Mouse (Mus musculus) embryonic fibroblast, embryonic 13.5 days (primary cell): ENCODE results near the gene Sphk2. TPM values are rescaled to one million over a fixed set of nuclear protein-coding genes. Genes with fewer than 3 reads are reported as not detected.

Source experiments
- H3K27ac ChIP-seq: 2 replicates; pipeline ENCODE4 v1.5.1; 2012; ENCODE audit warnings: low read length, control low read depth, inconsistent platforms; ENCODE audit not compliant: insufficient read depth
- H3K4me1 ChIP-seq: 2 replicates; pipeline ENCODE4 v1.6.1; 2011; ENCODE audit warnings: low read length; ENCODE audit not compliant: control insufficient read depth, insufficient read depth
- H3K4me3 ChIP-seq: 2 replicates; pipeline ENCODE4 v1.5.1; 2011; ENCODE audit warnings: mild to moderate bottlenecking, control low read depth, low read length; ENCODE audit not compliant: insufficient read depth
- CTCF ChIP-seq: IDR thresholded peaks from 2 replicates; pipeline ENCODE4 v1.5.1; 2011; ENCODE audit warnings: mild to moderate bottlenecking, control low read depth, low read length, moderate library complexity, borderline replicate concordance; ENCODE audit not compliant: insufficient read depth
- POLR2A ChIP-seq: IDR thresholded peaks from 2 replicates; pipeline ENCODE4 v1.6.1; 2011; ENCODE audit warnings: low read depth, mild to moderate bottlenecking, control low read depth, low read length, moderate library complexity
- polyA plus RNA-seq: library from polyadenylated mRNA; stranded (reverse); fragments of >200 nt; gene quantifications from 2 replicates; pipeline ENCODE4 v1.2.4, GENCODE M21; 2011; ENCODE audit warnings: low read depth; ENCODE audit not compliant: missing spikeins, insufficient read length

Gene Sphk2
- 19.0 and 19.1 TPM in 2 replicates for polyA plus RNA-seq

GRCm38 (mm10) chr7:45717918-45718297, at the start of gene Sphk2:
Gene Sphk2, minus strand, starts transcription at chr7:45718002.
- peaks cover 3% of the 10 kb centered on the region; the same call in 1 of the 2 replicates for H3K4me1 ChIP-seq

GRCm38 (mm10) chr7:45767500-45767899, 49.7 kb upstream of the Sphk2 start:
- TF ChIP-seq POLR2A: no peak
- Histone ChIP-seq H3K4me3 (no peak overlapping the region), H3K27ac (no peak overlapping the region), H3K4me1 (no peaks in the 10 kb centered on the region)

More at GRCm38 (mm10) chr7:45717918-45718297, at the start of gene Sphk2:
- Histone ChIP-seq H3K4me3 (peak within 1 kb of the TSS; percentile 96), H3K27ac (peak within 1 kb of the TSS; percentile 84)
- TF ChIP-seq POLR2A: peak; percentile 99
- TF ChIP-seq CTCF: no peak

GRCm38 (mm10) chr7:45766764-45767163, 49.0 kb upstream of the Sphk2 start:
- H3K27ac ChIP-seq: no peak overlapping the region

GRCm38 (mm10) chr7:45765995-45766394, 48.2 kb upstream of the Sphk2 start:
- TF ChIP-seq POLR2A (no peak), CTCF (no peak)
- no peak overlapping the region for H3K27ac ChIP-seq
- H3K4me3 ChIP-seq: no peak overlapping the region
- H3K4me1 ChIP-seq: no peaks in the 10 kb centered on the region

More at GRCm38 (mm10) chr7:45766764-45767163, 49.0 kb upstream of the Sphk2 start:
- Histone ChIP-seq H3K4me1 (no peaks in the 10 kb centered on the region), H3K4me3 (no peak overlapping the region)
- TF ChIP-seq POLR2A: no peak
- no peak for TF ChIP-seq CTCF

GRCm38 (mm10) chr7:45760151-45760550, 42.3 kb upstream of the Sphk2 start:
- TF ChIP-seq CTCF (no peak), POLR2A (no peak)
- Histone ChIP-seq H3K4me3 (no peak overlapping the region), H3K4me1 (no peaks in the 10 kb centered on the region), H3K27ac (no peak overlapping the region)

- no peak for TF ChIP-seq CTCF
- TF ChIP-seq POLR2A: no peak
- H3K27ac ChIP-seq: no peak overlapping the region
- no peaks in the 10 kb centered on the region for H3K4me1 ChIP-seq
- no peak overlapping the region for H3K4me3 ChIP-seq
These were observed 41.6 kb upstream of the Sphk2 start for GRCm38 (mm10) chr7:45759400-45759799.

GRCm38 (mm10) chr7:45755703-45756102, 37.9 kb upstream of the Sphk2 start:
- TF ChIP-seq POLR2A (no peak), CTCF (no peak)
- Histone ChIP-seq H3K27ac (no peak overlapping the region), H3K4me1 (no peaks in the 10 kb centered on the region), H3K4me3 (no peak overlapping the region)

- Histone ChIP-seq H3K4me3 (no peak overlapping the region), H3K27ac (no peak overlapping the region), H3K4me1 (peaks cover 20% of the 10 kb centered on the region)
- TF ChIP-seq POLR2A (no peak), CTCF (no peak)
These were observed 32.4 kb upstream of the Sphk2 start for GRCm38 (mm10) chr7:45750162-45750561.

- TF ChIP-seq POLR2A (no peak), CTCF (no peak)
- Histone ChIP-seq H3K4me1 (peaks cover 20% of the 10 kb centered on the region), H3K4me3 (no peak overlapping the region), H3K27ac (peak overlapping the region; percentile 55; the same call in 1 of the 2 replicates)
These were observed 31.6 kb upstream of the Sphk2 start for GRCm38 (mm10) chr7:45749401-45749800.

GRCm38 (mm10) chr7:45748110-45748509, 30.3 kb upstream of the Sphk2 start:
- Histone ChIP-seq H3K27ac (no peak overlapping the region; the same call in 1 of the 2 replicates), H3K4me1 (peaks cover 20% of the 10 kb centered on the region), H3K4me3 (no peak overlapping the region)
- TF ChIP-seq CTCF (no peak), POLR2A (no peak)

- H3K4me3 ChIP-seq: no peak overlapping the region
- H3K27ac ChIP-seq: no peak overlapping the region
- H3K4me1 ChIP-seq: peaks cover 20% of the 10 kb centered on the region
- TF ChIP-seq POLR2A: no peak
- TF ChIP-seq CTCF: no peak
These were observed 29.6 kb upstream of the Sphk2 start for GRCm38 (mm10) chr7:45747450-45747849.
